Mouse (Mus musculus): ENCODE results near the gene Gm13276. TPM values are rescaled to one million over a fixed set of nuclear protein-coding genes. Genes with fewer than 3 reads are reported as not detected.
"Not testable (repeated sequence)": the region's sequence is repeated elsewhere in the genome, so short reads cannot be mapped to it uniquely, and the experiment has no call there.

Gm13276 gene
- polyA plus RNA-seq, 1 experiment from 2014 or later, result not detected

- WGBS, result no CpG with 5 or more reads among the region's 28 CpGs
- H3K27me3 ChIP-seq (replicated peaks; ENCODE audit: control insufficient read depth, insufficient read depth, low read length), result not testable (repeated sequence)
Observed at GRCm38 (mm10) chr4:88797097-88797496, 11.6 kb downstream of the Gm13276 start, which contains the start of gene Gm13279. Gene Gm13279 (plus strand): TSS chr4:88797397.

GRCm38 (mm10) chr4:88799365-88799764 is 13.9 kb downstream of the Gm13276 start, which contains the start of gene Gm13285:
Gene Gm13285 (plus strand): TSS chr4:88799665.
- H3K36me3 ChIP-seq (ENCODE audit: control insufficient read depth, insufficient read depth, low read length); H3K27ac ChIP-seq (ENCODE audit: low read depth, low read length); H3K4me1 ChIP-seq (replicated peaks; ENCODE audit: control insufficient read depth, insufficient read depth, low read length); ATAC-seq (replicated peaks; ENCODE audit: low FRiP score); H3K27me3 ChIP-seq (replicated peaks; ENCODE audit: control insufficient read depth, insufficient read depth, low read length); DNase-seq (ENCODE audit: low spot score); H3K9ac ChIP-seq (ENCODE audit: low read depth, low read length); H3K4me2 ChIP-seq; H3K4me3 ChIP-seq (ENCODE audit: low read depth, low read length); H3K9me3 ChIP-seq (ENCODE audit: control insufficient read depth, low read length): not testable (repeated sequence)
- WGBS, result 6% methylated on average over 2 of the region's 7 CpGs

More at GRCm38 (mm10) chr4:88797097-88797496, 11.6 kb downstream of the Gm13276 start, which contains the start of gene Gm13279:
- not testable (repeated sequence) for H3K4me1 ChIP-seq (replicated peaks; ENCODE audit: control insufficient read depth, insufficient read depth, low read length); H3K36me3 ChIP-seq (ENCODE audit: control insufficient read depth, insufficient read depth, low read length); H3K4me2 ChIP-seq; DNase-seq (ENCODE audit: low spot score); H3K4me3 ChIP-seq (ENCODE audit: low read depth, low read length); ATAC-seq (replicated peaks; ENCODE audit: low FRiP score); H3K9me3 ChIP-seq (ENCODE audit: control insufficient read depth, low read length); H3K27ac ChIP-seq (ENCODE audit: low read depth, low read length); H3K9ac ChIP-seq (ENCODE audit: low read depth, low read length)

- not testable (repeated sequence) for DNase-seq (ENCODE audit: low spot score); H3K9me3 ChIP-seq (ENCODE audit: control insufficient read depth, low read length); H3K4me1 ChIP-seq (replicated peaks; ENCODE audit: control insufficient read depth, insufficient read depth, low read length); H3K4me2 ChIP-seq; H3K9ac ChIP-seq (ENCODE audit: low read depth, low read length); H3K4me3 ChIP-seq (ENCODE audit: low read depth, low read length); H3K27ac ChIP-seq (ENCODE audit: low read depth, low read length); H3K36me3 ChIP-seq (ENCODE audit: control insufficient read depth, insufficient read depth, low read length); ATAC-seq (replicated peaks; ENCODE audit: low FRiP score); H3K27me3 ChIP-seq (replicated peaks; ENCODE audit: control insufficient read depth, insufficient read depth, low read length)
- WGBS, result no CpG with 5 or more reads among the region's 29 CpGs
Observed at GRCm38 (mm10) chr4:88802954-88803353, 17.4 kb downstream of the Gm13276 start, which contains the start of gene Gm13287. Gene Gm13287 (plus strand): TSS chr4:88803254.

GRCm38 (mm10) chr4:88805231-88805630 is 19.7 kb downstream of the Gm13276 start, which contains the start of gene Gm13288:
Gene Gm13288 (plus strand): TSS chr4:88805531.
- H3K9ac ChIP-seq (ENCODE audit: low read depth, low read length); H3K9me3 ChIP-seq (ENCODE audit: control insufficient read depth, low read length); ATAC-seq (replicated peaks; ENCODE audit: low FRiP score); H3K4me3 ChIP-seq (ENCODE audit: low read depth, low read length); H3K27me3 ChIP-seq (replicated peaks; ENCODE audit: control insufficient read depth, insufficient read depth, low read length); H3K27ac ChIP-seq (ENCODE audit: low read depth, low read length); H3K4me1 ChIP-seq (replicated peaks; ENCODE audit: control insufficient read depth, insufficient read depth, low read length); H3K36me3 ChIP-seq (ENCODE audit: control insufficient read depth, insufficient read depth, low read length); H3K4me2 ChIP-seq; DNase-seq (ENCODE audit: low spot score): not testable (repeated sequence)
- WGBS, result no CpG with 5 or more reads among the region's 8 CpGs

GRCm38 (mm10) chr4:88805761-88806160 is 20.3 kb downstream of the Gm13276 start:
- 3% methylated on average over 5 of the region's 34 CpGs for WGBS
- H3K4me2 ChIP-seq; H3K36me3 ChIP-seq (ENCODE audit: control insufficient read depth, insufficient read depth, low read length); DNase-seq (ENCODE audit: low spot score); H3K27me3 ChIP-seq (replicated peaks; ENCODE audit: control insufficient read depth, insufficient read depth, low read length); H3K9ac ChIP-seq (ENCODE audit: low read depth, low read length); ATAC-seq (replicated peaks; ENCODE audit: low FRiP score); H3K9me3 ChIP-seq (ENCODE audit: control insufficient read depth, low read length); H3K4me3 ChIP-seq (ENCODE audit: low read depth, low read length); H3K4me1 ChIP-seq (replicated peaks; ENCODE audit: control insufficient read depth, insufficient read depth, low read length); H3K27ac ChIP-seq (ENCODE audit: low read depth, low read length): not testable (repeated sequence)

- 48% methylated on average over 3 of the region's 3 CpGs for WGBS
- ATAC-seq (replicated peaks; ENCODE audit: low FRiP score), result no peak
- no peak for DNase-seq (ENCODE audit: low spot score)
- Histone ChIP-seq H3K9ac (ENCODE audit: low read depth, low read length) (no peak within 1 kb of the TSS), H3K4me3 (ENCODE audit: low read depth, low read length) (no peak within 1 kb of the TSS), H3K27ac (ENCODE audit: low read depth, low read length) (no peak within 1 kb of the TSS), H3K4me1 (replicated peaks; ENCODE audit: control insufficient read depth, insufficient read depth, low read length) (no peaks in the 10 kb centered on the region), H3K36me3 (ENCODE audit: control insufficient read depth, insufficient read depth, low read length) (no peaks in the 10 kb centered on the region), H3K9me3 (ENCODE audit: control insufficient read depth, low read length) (no peaks in the 10 kb centered on the region), H3K4me2 (no peak within 1 kb of the TSS), H3K27me3 (replicated peaks; ENCODE audit: control insufficient read depth, insufficient read depth, low read length) (no peaks in the 10 kb centered on the region)
Observed at GRCm38 (mm10) chr4:88815928-88816327, 30.4 kb downstream of the Gm13276 start, which contains the start of gene Ifna7. Gene Ifna7 (plus strand): TSS chr4:88816228.

GRCm38 (mm10) chr4:88819659-88820058 is 34.1 kb downstream of the Gm13276 start, which contains the start of gene Ifna11:
Gene Ifna11 (plus strand): TSS chr4:88819959.
- ATAC-seq (replicated peaks; ENCODE audit: low FRiP score) (no peak), DNase-seq (ENCODE audit: low spot score) (no peak)
- Histone ChIP-seq H3K4me3 (ENCODE audit: low read depth, low read length) (no peak within 1 kb of the TSS), H3K36me3 (ENCODE audit: control insufficient read depth, insufficient read depth, low read length) (no peaks in the 10 kb centered on the region), H3K27me3 (replicated peaks; ENCODE audit: control insufficient read depth, insufficient read depth, low read length) (no peaks in the 10 kb centered on the region), H3K4me2 (no peak within 1 kb of the TSS), H3K4me1 (replicated peaks; ENCODE audit: control insufficient read depth, insufficient read depth, low read length) (no peaks in the 10 kb centered on the region), H3K9ac (ENCODE audit: low read depth, low read length) (no peak within 1 kb of the TSS), H3K9me3 (ENCODE audit: control insufficient read depth, low read length) (no peaks in the 10 kb centered on the region), H3K27ac (ENCODE audit: low read depth, low read length) (no peak within 1 kb of the TSS)
- WGBS, result 69% methylated on average over 1 of the region's 1 CpGs

- Histone ChIP-seq H3K4me3 (ENCODE audit: low read depth, low read length) (no peak overlapping the region), H3K27ac (ENCODE audit: low read depth, low read length) (no peak overlapping the region), H3K9me3 (ENCODE audit: control insufficient read depth, low read length) (no peaks in the 10 kb centered on the region), H3K9ac (ENCODE audit: low read depth, low read length) (no peak overlapping the region), H3K27me3 (replicated peaks; ENCODE audit: control insufficient read depth, insufficient read depth, low read length) (no peaks in the 10 kb centered on the region), H3K4me1 (replicated peaks; ENCODE audit: control insufficient read depth, insufficient read depth, low read length) (no peaks in the 10 kb centered on the region), H3K36me3 (ENCODE audit: control insufficient read depth, insufficient read depth, low read length) (no peaks in the 10 kb centered on the region), H3K4me2 (no peak overlapping the region)
- 24% methylated on average over 4 of the region's 4 CpGs for WGBS
- no peak for DNase-seq (ENCODE audit: low spot score)
- ATAC-seq (replicated peaks; ENCODE audit: low FRiP score), result no peak
Observed at GRCm38 (mm10) chr4:88822995-88823394, 37.5 kb downstream of the Gm13276 start.

GRCm38 (mm10) chr4:88827116-88827515 is 41.6 kb downstream of the Gm13276 start, which contains the start of gene Ifna6:
Gene Ifna6 (plus strand): TSS chr4:88827416.
- not testable (repeated sequence) for H3K4me3 ChIP-seq (ENCODE audit: low read depth, low read length); H3K4me1 ChIP-seq (replicated peaks; ENCODE audit: control insufficient read depth, insufficient read depth, low read length); H3K36me3 ChIP-seq (ENCODE audit: control insufficient read depth, insufficient read depth, low read length); H3K27me3 ChIP-seq (replicated peaks; ENCODE audit: control insufficient read depth, insufficient read depth, low read length); H3K9ac ChIP-seq (ENCODE audit: low read depth, low read length); ATAC-seq (replicated peaks; ENCODE audit: low FRiP score); H3K9me3 ChIP-seq (ENCODE audit: control insufficient read depth, low read length); DNase-seq (ENCODE audit: low spot score); H3K4me2 ChIP-seq; H3K27ac ChIP-seq (ENCODE audit: low read depth, low read length)
